Comparison of ENCODE assay signal across 14 mouse cellular contexts in the genomic region with DNA sequence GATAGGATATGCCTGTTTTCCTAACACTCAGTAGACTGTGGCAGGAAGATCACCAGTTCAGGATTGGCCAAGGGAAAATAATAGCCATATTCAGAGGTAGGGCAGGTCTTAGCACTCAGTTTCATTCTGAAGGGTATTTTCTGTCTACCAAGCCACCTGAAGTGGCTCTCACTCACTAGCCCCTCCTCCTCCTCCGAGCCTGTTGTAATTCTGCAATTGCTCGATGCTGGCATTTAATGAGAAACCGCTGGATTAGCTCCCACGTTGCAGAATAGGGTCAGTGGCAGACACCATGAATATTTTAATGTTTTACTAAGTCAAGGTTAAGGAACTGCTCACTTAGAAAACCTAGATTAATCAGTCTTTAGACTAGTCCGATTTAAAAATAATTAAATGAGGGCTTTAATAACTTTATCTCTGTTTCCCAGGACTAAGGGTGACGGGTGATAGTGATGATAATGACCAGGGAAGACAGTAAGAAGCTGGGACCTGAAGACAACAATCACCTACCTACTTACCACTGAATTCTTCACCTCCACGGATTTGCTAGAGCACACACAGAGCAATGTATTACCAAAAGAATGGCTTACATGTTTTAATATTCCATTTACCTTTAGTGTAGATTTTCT. TPM values are rescaled to one million over a fixed set of nuclear protein-coding genes. Genes with fewer than 3 reads are reported as not detected.
DNase-seq lines count a peak whose midpoint lies in the region; ATAC-seq lines count a peak whose summit lies in the region.
"Had no signal": no experiment of that assay in that cellular context is flagged by ENCODE, and none has a peak within 500 bp of the region (broad histone marks: within the 10 kb centered on the region; RNA-seq: fewer than 3 reads in every experiment).

No protein-coding gene starts in this region.

- DNase-seq in liver: no peak
- DNase-seq in kidney, adult 8-10 months: peak; percentile 85 to 93
- DNase-seq in liver, embryonic 13.5 days: no peak
- no peak for DNase-seq in layer of hippocampus, postnatal 25 days (ENCODE audit: extremely low spot score in 1 of 2, low spot score in 1 of 2)
- no peak for DNase-seq in gastrocnemius, postnatal 14 days
- DNase-seq: thymus, postnatal 25 days had no signal

- 46% methylated on average over 7 of the region's 7 CpGs for WGBS in liver, embryonic 12.5 days (ENCODE audit: insufficient replicate concordance)
- WGBS in liver, embryonic 13.5 days (ENCODE audit: insufficient replicate concordance): 39% methylated on average over 7 of the region's 7 CpGs

- peak overlapping the region; percentile 85; the same call in 1 of the 2 replicates for H3K27ac ChIP-seq in liver, embryonic 12.5 days
- 0 out of 2 replicates have a peak overlapping the region, but pooled peaks have one; percentile 17 for H3K27ac ChIP-seq in brown adipose tissue, adult 24 weeks (replicated peaks; ENCODE audit: low read depth, low read length)
- H3K27ac ChIP-seq in liver, embryonic 13.5 days: peak overlapping the region; percentile 60
- H3K27ac ChIP-seq: embryonic facial prominence, embryonic 13.5 days; stomach, embryonic 15.5 days had no signal

- H3K4me3 ChIP-seq in liver, embryonic 12.5 days: no peak overlapping the region
- H3K4me3 ChIP-seq in brown adipose tissue, adult 24 weeks (ENCODE audit: insufficient read depth, low read depth, low read length): no peak overlapping the region
- no peak overlapping the region for H3K4me3 ChIP-seq in liver, embryonic 13.5 days (replicated peaks)
- H3K4me3 ChIP-seq: embryonic facial prominence, embryonic 13.5 days; limb, embryonic 12.5 days; stomach, embryonic 15.5 days had no signal

- no peak overlapping the region for H3K9ac ChIP-seq in liver, embryonic 12.5 days
- H3K9ac ChIP-seq in liver, embryonic 13.5 days: no peak overlapping the region; the same call in 1 of the 2 replicates
- H3K9ac ChIP-seq: embryonic facial prominence, embryonic 13.5 days; limb, embryonic 12.5 days; stomach, embryonic 15.5 days had no signal

- peaks cover 21% of the 10 kb centered on the region for H3K36me3 ChIP-seq in liver, embryonic 12.5 days
- peaks cover 17% of the 10 kb centered on the region for H3K36me3 ChIP-seq in liver, embryonic 13.5 days
- H3K36me3 ChIP-seq: stomach, embryonic 15.5 days had no signal

- no peak for ATAC-seq in liver, embryonic 12.5 days
- ATAC-seq in liver, embryonic 13.5 days (ENCODE audit: low read depth): no peak
- ATAC-seq: CD4-positive, CD25-positive, alpha-beta regulatory T cell, adult 4 months; Patski had no signal

- no peaks in the 10 kb centered on the region for H3K27me3 ChIP-seq in liver, embryonic 12.5 days (replicated peaks)
- H3K27me3 ChIP-seq in liver, embryonic 13.5 days: no peaks in the 10 kb centered on the region
- H3K27me3 ChIP-seq: embryonic facial prominence, embryonic 13.5 days; limb, embryonic 12.5 days; Patski; stomach, embryonic 15.5 days had no signal

- peak overlapping the region; percentile 42; the same call in 1 of the 2 replicates for H3K4me2 ChIP-seq in liver, embryonic 12.5 days
- no peak overlapping the region for H3K4me2 ChIP-seq in liver, embryonic 13.5 days
- H3K4me2 ChIP-seq: embryonic facial prominence, embryonic 13.5 days; limb, embryonic 12.5 days; midbrain, embryonic 11.5 days; stomach, embryonic 15.5 days had no signal

- no peaks in the 10 kb centered on the region for H3K9me3 ChIP-seq in liver, embryonic 12.5 days (replicated peaks)
- no peaks in the 10 kb centered on the region for H3K9me3 ChIP-seq in liver, embryonic 13.5 days (replicated peaks)
- H3K9me3 ChIP-seq: embryonic facial prominence, embryonic 13.5 days; limb, embryonic 12.5 days; stomach, embryonic 15.5 days had no signal

- intact Hi-C loops in gastrocnemius, postnatal 14 days (cut with DNase I; ENCODE audit: low total_unique reads): no loop called here

- peaks cover 100% of the 10 kb centered on the region for H3K4me1 ChIP-seq in liver, embryonic 12.5 days
- H3K4me1 ChIP-seq in brown adipose tissue, adult 24 weeks (ENCODE audit: control insufficient read depth, insufficient read depth, insufficient read length, low read length): peaks cover 51% of the 10 kb centered on the region
- peaks cover 99% of the 10 kb centered on the region for H3K4me1 ChIP-seq in liver, embryonic 13.5 days (replicated peaks)

RNA-seq across cellular contexts. Expression of a gene that starts 29.6 kb away (rescaled TPM):
- polyA plus RNA-seq in liver, embryonic 12.5 days (2016; fragmentation: Nextera tagmentation; extraction: Ambion mirVana): 161 and 169 TPM in 2 replicates
- 112 and 125 TPM in 2 replicates for polyA plus RNA-seq in brown adipose tissue, adult 24 weeks (2012; ENCODE audit: insufficient read depth, insufficient read length, missing spikeins)
- polyA plus RNA-seq in liver, embryonic 13.5 days (2015; fragmentation: Nextera tagmentation; extraction: Ambion mirVana): 109 and 131 TPM in 2 replicates
- 10 to 100 TPM; 36.9 to 38.9 TPM for total RNA-seq in layer of hippocampus, postnatal 25 days (2021)
- total RNA-seq in gastrocnemius, postnatal 14 days (2021): 10 to 100 TPM; 41.0 to 50.9 TPM

Comparison
In these comparisons a context has a peak if more than half of its experiments do, and no peak if none do; other contexts are left out.
1. H3K27ac ChIP-seq: peak in every context shown above with its lines; median percentile 85 in liver, embryonic 12.5 days; 60 in liver, embryonic 13.5 days; 17 in brown adipose tissue, adult 24 weeks.
2. DNase-seq: peak in kidney, adult 8-10 months (2 of 2); none in liver (single experiment), liver, embryonic 13.5 days (single experiment), layer of hippocampus, postnatal 25 days (0 of 2) and gastrocnemius, postnatal 14 days (single experiment).